Mouse (Mus musculus): ENCODE results near the gene Ccsap.

DNA sequence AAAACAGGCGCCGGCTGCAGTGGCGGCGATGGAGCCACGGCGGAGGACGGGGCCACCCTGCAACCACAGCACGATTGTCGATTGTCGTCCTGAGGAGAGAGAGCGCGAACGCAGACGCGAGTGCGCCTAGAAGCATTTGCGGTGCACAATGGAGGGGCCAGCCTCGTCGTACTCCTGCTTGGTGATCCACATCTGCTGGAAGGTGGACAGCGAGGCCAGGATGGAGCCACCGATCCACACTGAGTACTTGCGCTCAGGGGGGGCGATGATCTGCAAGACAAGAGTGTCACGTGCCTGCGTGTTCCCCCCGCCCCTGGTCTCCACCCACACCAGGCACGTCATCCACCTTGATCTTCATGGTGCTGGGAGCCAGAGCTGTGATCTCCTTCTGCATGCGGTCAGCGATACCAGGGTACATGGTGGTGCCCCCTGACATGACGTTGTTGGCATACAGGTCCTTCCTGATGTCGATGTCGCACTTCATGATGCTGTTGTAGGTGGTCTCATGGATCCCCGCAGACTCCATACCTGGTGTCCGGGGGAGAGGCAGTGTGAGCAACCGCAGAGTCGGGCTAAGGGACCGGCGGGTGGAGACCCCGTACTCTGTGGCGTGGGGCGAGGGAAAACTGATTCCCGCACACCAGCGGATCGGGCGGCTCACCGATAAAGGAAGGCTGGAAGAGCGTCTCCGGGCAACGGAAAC lies 32.0 kb upstream of the Ccsap start:
- TF ChIP-seq POLR2A (IDR thresholded peaks at IDR 0.05; ENCODE audit: insufficient read depth, low read depth, low read length) (peak; percentile 90), CTCF (IDR thresholded peaks at IDR 0.05; ENCODE audit: insufficient read depth, low read depth, low read length) (no peak)
